20 mouse cellular contexts compared by ENCODE assay signal in genomic region chr12:30369141-30369540, GRCm38 (mm10). TPM values are rescaled to one million over a fixed set of nuclear protein-coding genes. Genes with fewer than 3 reads are reported as not detected.
DNase-seq lines count a peak whose midpoint lies in the region; ATAC-seq and TF ChIP-seq lines count a peak whose summit lies in the region.
"Had no signal": no experiment of that assay in that cellular context is flagged by ENCODE, and none has a peak within 500 bp of the region (broad histone marks: within the 10 kb centered on the region; RNA-seq: fewer than 3 reads in every experiment).

No protein-coding gene starts in this region.

- H3K4me2 ChIP-seq in kidney, embryonic 15.5 days: no peak overlapping the region
- H3K4me2 ChIP-seq in liver, postnatal 0 days (ENCODE audit: low read depth, low read length): no peak overlapping the region
- H3K4me2 ChIP-seq: embryonic facial prominence, embryonic 13.5 days; embryonic facial prominence, embryonic 15.5 days; forebrain, embryonic 12.5 days had no signal

- peak; percentile 33 for DNase-seq in cerebellum, postnatal 10 days
- DNase-seq in cerebellum, adult 9-10 months: no peak
- peak; percentile 14 for DNase-seq in kidney, adult 9 months
- peak; percentile 20 for DNase-seq in kidney, postnatal 14 days
- DNase-seq in kidney, postnatal 25 days: no peak
- DNase-seq in liver, adult 2 months (ENCODE audit: extremely low read depth, low read depth, low spot score): peak; percentile 97
- DNase-seq in liver, postnatal 0 days: no peak
- DNase-seq: B cell, adult 2 months had no signal

- no peak overlapping the region for H3K27ac ChIP-seq in kidney, embryonic 15.5 days
- H3K27ac ChIP-seq in liver, adult 2 months (replicated peaks; ENCODE audit: insufficient read depth, low read depth, low read length): no peak overlapping the region
- no peak overlapping the region for H3K27ac ChIP-seq in liver, postnatal 0 days (ENCODE audit: low read depth)
- H3K27ac ChIP-seq: embryonic facial prominence, embryonic 13.5 days; embryonic facial prominence, embryonic 15.5 days; forebrain, embryonic 10.5 days; forebrain, embryonic 12.5 days had no signal

- H3K36me3 ChIP-seq in kidney, embryonic 15.5 days: no peaks in the 10 kb centered on the region
- peaks cover 4% of the 10 kb centered on the region; the same call in 1 of the 2 replicates for H3K36me3 ChIP-seq in liver, adult 2 months (ENCODE audit: control insufficient read depth, insufficient read depth, low read length)
- no peaks in the 10 kb centered on the region for H3K36me3 ChIP-seq in liver, postnatal 0 days (replicated peaks; ENCODE audit: insufficient read depth, low read length)
- H3K36me3 ChIP-seq: embryonic facial prominence, embryonic 13.5 days; embryonic facial prominence, embryonic 15.5 days; forebrain, embryonic 10.5 days; forebrain, embryonic 12.5 days; G1E had no signal

- peaks cover 13% of the 10 kb centered on the region for H3K4me1 ChIP-seq in kidney, embryonic 15.5 days
- H3K4me1 ChIP-seq in liver, adult 2 months (ENCODE audit: control insufficient read depth, insufficient read depth, low read length): peaks cover 10% of the 10 kb centered on the region
- H3K4me1 ChIP-seq in liver, postnatal 0 days (ENCODE audit: insufficient read depth): peaks cover 6% of the 10 kb centered on the region; the same call in 1 of the 2 replicates

- peaks cover 3% of the 10 kb centered on the region; the same call in 1 of the 2 replicates for H3K79me2 ChIP-seq in liver, adult 2 months (ENCODE audit: control insufficient read depth, insufficient read depth, low read length)

- WGBS in kidney, embryonic 15.5 days: 70% methylated on average over 6 of the region's 6 CpGs
- WGBS in liver, adult 2 months: 25% methylated on average over 6 of the region's 6 CpGs
- 68% methylated on average over 6 of the region's 6 CpGs for WGBS in liver, postnatal 0 days (ENCODE audit: insufficient replicate concordance)

- TF ChIP-seq CTCF in liver, adult 2 months (IDR thresholded peaks at IDR 0.05; ENCODE audit: low read depth, low read length): no peak
- no peak for TF ChIP-seq CTCF in liver, postnatal 0 days (IDR thresholded peaks at IDR 0.05; ENCODE audit: low read depth)

- no peaks in the 10 kb centered on the region for H3K9me3 ChIP-seq in kidney, embryonic 15.5 days (replicated peaks)
- H3K9me3 ChIP-seq in liver, postnatal 0 days (ENCODE audit: low read length): no peaks in the 10 kb centered on the region
- H3K9me3 ChIP-seq: embryonic facial prominence, embryonic 13.5 days; embryonic facial prominence, embryonic 15.5 days; forebrain, embryonic 10.5 days; forebrain, embryonic 12.5 days had no signal

- peaks cover 13% of the 10 kb centered on the region for H3K27me3 ChIP-seq in kidney, embryonic 15.5 days
- no peaks in the 10 kb centered on the region for H3K27me3 ChIP-seq in liver, adult 2 months (ENCODE audit: control insufficient read depth, insufficient read depth, low read length)
- H3K27me3 ChIP-seq in liver, postnatal 0 days (ENCODE audit: insufficient read depth, low read length): peaks cover 2% of the 10 kb centered on the region; the same call in 1 of the 2 replicates
- H3K27me3 ChIP-seq: CH12.LX had no signal

- no peak overlapping the region for H3K4me3 ChIP-seq in kidney, embryonic 15.5 days (replicated peaks)
- H3K4me3 ChIP-seq in liver, adult 2 months (ENCODE audit: insufficient read depth, low read depth, low read length): no peak overlapping the region
- H3K4me3 ChIP-seq in liver, postnatal 0 days (ENCODE audit: low read depth, low read length): no peak overlapping the region
- H3K4me3 ChIP-seq: embryonic facial prominence, embryonic 13.5 days; embryonic facial prominence, embryonic 15.5 days; erythroblast, embryonic 14.5 days; forebrain, embryonic 10.5 days; forebrain, embryonic 12.5 days had no signal

- no peak for TF ChIP-seq EP300 in liver, postnatal 0 days (IDR thresholded peaks at IDR 0.05; ENCODE audit: low read depth)

- no peak for ATAC-seq in kidney, embryonic 15.5 days (replicated peaks; ENCODE audit: low FRiP score)
- ATAC-seq in liver, postnatal 0 days: no peak
- ATAC-seq: activated CD4-positive, CD25-positive, alpha-beta regulatory T cell, adult 4 months; CD4-positive, CD25-positive, alpha-beta regulatory T cell, adult 4 months had no signal

- H3K9ac ChIP-seq in kidney, embryonic 15.5 days: no peak overlapping the region
- H3K9ac ChIP-seq in liver, adult 2 months (ENCODE audit: low read depth, low read length): no peak overlapping the region
- no peak overlapping the region for H3K9ac ChIP-seq in liver, postnatal 0 days (replicated peaks)
- H3K9ac ChIP-seq: embryonic facial prominence, embryonic 13.5 days; embryonic facial prominence, embryonic 15.5 days; forebrain, embryonic 12.5 days had no signal

- TF ChIP-seq POLR2A in liver, adult 2 months (IDR thresholded peaks at IDR 0.05; ENCODE audit: extremely low read depth, insufficient read depth, low read length): no peak

RNA-seq across cellular contexts. Expression of gene Sntg2, which starts 4.0 kb away (rescaled TPM):
- polyA plus RNA-seq in kidney, embryonic 15.5 days (2015; fragmentation: Nextera tagmentation; extraction: Ambion mirVana): 5.3 and 5.4 TPM in 2 replicates
- total RNA-seq in liver, adult 2 months (2014; rRNA removed): 9.7 and 15.7 TPM in 2 replicates
- polyA plus RNA-seq in liver, adult 2 months (2012; rRNA removed): 4.6 and 9.0 TPM in 2 replicates
- 0.06 and 0.20 TPM in 2 replicates for polyA plus RNA-seq in liver, postnatal 0 days (2015; fragmentation: Nextera tagmentation; extraction: Ambion mirVana)
- total RNA-seq: CH12.LX; common myeloid progenitor, adult 5-6 weeks; G1E had no signal
- polyA plus RNA-seq: CD4-positive, CD25-positive, alpha-beta regulatory T cell, adult 4 months; erythroblast, embryonic 14.5 days; G1E; Patski had no signal

Comparison
In these comparisons a context has a peak if more than half of its experiments do, and no peak if none do; other contexts are left out.
1. DNase-seq: peak in cerebellum, postnatal 10 days (2 of 2), kidney, adult 9 months (single experiment), kidney, postnatal 14 days (single experiment) and liver, adult 2 months (single experiment); none in cerebellum, adult 9-10 months (single experiment), kidney, postnatal 25 days (0 of 2) and liver, postnatal 0 days (single experiment).